ENCODE assay signal across 8 mouse cellular contexts in the genomic region with DNA sequence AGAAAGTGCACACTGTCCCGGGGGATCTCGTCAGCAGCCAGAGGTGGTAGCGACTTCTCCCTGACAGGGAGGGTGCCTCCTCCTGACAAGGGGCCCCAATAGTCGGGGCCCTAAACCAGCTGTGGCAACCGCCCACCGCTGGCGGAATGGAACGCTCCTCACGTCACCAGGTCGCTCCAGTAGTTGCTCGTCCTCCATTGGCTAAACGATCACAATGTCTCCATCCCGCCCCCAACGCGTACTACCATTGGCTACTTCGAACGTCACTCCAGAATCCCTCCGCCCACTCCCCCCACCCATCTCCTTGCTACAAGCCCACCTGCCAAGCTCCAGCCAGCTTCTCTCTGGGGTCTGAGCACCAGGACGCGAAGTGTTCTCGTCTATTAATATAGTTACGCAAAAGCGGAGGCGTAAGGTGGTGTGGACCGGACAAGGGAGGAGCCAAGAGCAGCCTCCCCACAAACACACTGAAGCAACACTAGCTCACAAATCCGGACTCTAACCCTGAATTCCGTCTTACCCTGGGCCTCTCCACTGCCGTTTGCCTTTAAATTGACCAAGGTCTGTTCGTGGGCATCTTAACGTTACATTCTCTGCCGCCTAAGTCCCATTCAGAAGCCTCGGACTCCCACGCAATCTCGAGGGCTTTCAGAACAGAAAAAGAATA. TPM values are rescaled to one million over a fixed set of nuclear protein-coding genes. Genes with fewer than 3 reads are reported as not detected.
DNase-seq lines count a peak whose midpoint lies in the region; ATAC-seq lines count a peak whose summit lies in the region.

TSS of gene Zdhhc9 (minus strand) at position 360 of the 667 bp plus-strand sequence.

- H3K4me1 ChIP-seq in hindbrain, embryonic 12.5 days, result peaks cover 4% of the 10 kb centered on the region; the same call in 1 of the 2 replicates

- H3K4me2 ChIP-seq in hindbrain, embryonic 12.5 days (replicated peaks), result peak within 1 kb of the TSS; percentile 55

- H3K27ac ChIP-seq in hindbrain, embryonic 12.5 days, result peak within 1 kb of the TSS; percentile 75

- no peaks in the 10 kb centered on the region for H3K36me3 ChIP-seq in hindbrain, embryonic 12.5 days

- peak; percentile 84 for DNase-seq in Muller cell, postnatal 12 days (ENCODE audit: inconsistent ontology term)
- peak; percentile 86 for DNase-seq in cerebellum, adult 9-11 months
- DNase-seq in frontal cortex, postnatal 10 days (ENCODE audit: low spot score in 2 of 2), result peak; percentile 77 to 85
- peak; percentile 83 to 92 for DNase-seq in layer of hippocampus, postnatal 14 days (ENCODE audit: low spot score in 2 of 2)
- peak; percentile 90 for DNase-seq in lung, postnatal 14 days
- DNase-seq in retina, adult 2 months (ENCODE audit: low read depth, low spot score), result peak; percentile 68
- DNase-seq in thymus, postnatal 36 days, result peak; percentile 90 to 91

- peak within 1 kb of the TSS; percentile 66 for H3K9ac ChIP-seq in hindbrain, embryonic 12.5 days

- peak within 1 kb of the TSS; percentile 65 for H3K4me3 ChIP-seq in hindbrain, embryonic 12.5 days

- 21% methylated on average over 34 of the region's 34 CpGs for WGBS in hindbrain, embryonic 12.5 days

- ATAC-seq in hindbrain, embryonic 12.5 days (ENCODE audit: low FRiP score), result peak; percentile 99

- H3K9me3 ChIP-seq in hindbrain, embryonic 12.5 days (replicated peaks), result no peaks in the 10 kb centered on the region

- no peaks in the 10 kb centered on the region for H3K27me3 ChIP-seq in hindbrain, embryonic 12.5 days

RNA-seq across cellular contexts. Expression of gene Zdhhc9, which starts in this region (rescaled TPM):
- polyA plus RNA-seq in hindbrain, embryonic 12.5 days (2016; fragmentation: Nextera tagmentation; extraction: Ambion mirVana), result 8.0 and 8.3 TPM in 2 replicates
- 10 to 100 TPM; 52.2 to 54.3 TPM for total RNA-seq in layer of hippocampus, postnatal 14 days (2021)

Comparison
In these comparisons a context has a peak if more than half of its experiments do, and no peak if none do; other contexts are left out.
1. Peak in every context shown above with its lines: DNase-seq, ATAC-seq, H3K4me3 ChIP-seq and H3K27ac ChIP-seq.